Comparison of ENCODE assay signal across 11 mouse cellular contexts in genomic region chr2:16706227-16706626, GRCm38 (mm10).
DNase-seq lines count a peak whose midpoint lies in the region; ATAC-seq and TF ChIP-seq lines count a peak whose summit lies in the region.
"Had no signal": no experiment of that assay in that cellular context is flagged by ENCODE, and none has a peak within 500 bp of the region (broad histone marks: within the 10 kb centered on the region; RNA-seq: fewer than 3 reads in every experiment).

No protein-coding gene starts in this region.

- TF ChIP-seq POLR2A in lung, adult 2 months (IDR thresholded peaks at IDR 0.05; ENCODE audit: borderline replicate concordance, extremely low read depth, low read depth, low read length) = no peak

- DNase-seq in heart, postnatal 4 days = peak; percentile 8
- DNase-seq in heart, postnatal 14 days = no peak
- peak; percentile 19 for DNase-seq in lung, postnatal 36 days
- DNase-seq in lung, adult 2 months = no peak
- DNase-seq in T-cell, adult 2 months (ENCODE audit: low spot score) = peak; percentile 5
- DNase-seq in thymus, postnatal 25 days = peak; percentile 50

- intact Hi-C loops in heart, postnatal 14 days (cut with DNase I) = no loop called here

- TF ChIP-seq CTCF in lung, adult 2 months (IDR thresholded peaks at IDR 0.05; ENCODE audit: insufficient read depth, low read length) = no peak

- H3K4me3 ChIP-seq in lung, adult 2 months (replicated peaks; ENCODE audit: extremely low read depth, low read depth, low read length) = no peak overlapping the region
- H3K4me3 ChIP-seq: forebrain, embryonic 10.5 days; heart, embryonic 10.5 days; midbrain, embryonic 13.5 days had no signal

- ATAC-seq in cerebellum, adult (ENCODE audit: insufficient number of reproducible peaks, low FRiP score, low TSS enrichment) = no peak
- ATAC-seq in monocyte, adult 5-6 weeks (replicated peaks; ENCODE audit: insufficient number of reproducible peaks, low FRiP score, low TSS enrichment, poor library complexity, severe bottlenecking) = no peak
- ATAC-seq: midbrain, embryonic 13.5 days had no signal

- WGBS in lung, adult 2 months = 86% methylated on average over 2 of the region's 2 CpGs

- H3K4me1 ChIP-seq in lung, adult 2 months (ENCODE audit: control insufficient read depth, insufficient read depth, low read length) = no peaks in the 10 kb centered on the region
- H3K4me1 ChIP-seq: forebrain, embryonic 10.5 days; heart, embryonic 10.5 days; midbrain, embryonic 13.5 days had no signal

Comparison
In these comparisons a context has a peak if more than half of its experiments do, and no peak if none do; other contexts are left out.
1. DNase-seq: peak in heart, postnatal 4 days (single experiment), lung, postnatal 36 days (single experiment), T-cell, adult 2 months (single experiment) and thymus, postnatal 25 days (single experiment); none in heart, postnatal 14 days (0 of 2) and lung, adult 2 months (single experiment).